Mouse (Mus musculus): ENCODE measurements around the gene Fam131b.

Gene Fam131b

GRCm38 (mm10) chr6:42326509-42326908 lies 2.1 kb upstream of the Fam131b start:
- DNase-seq = no peak

GRCm38 (mm10) chr6:42325268-42325609 lies 796 bp upstream of the Fam131b start:
- DNase-seq = peak; percentile 91 to 95

- peak; percentile 74 to 75 for DNase-seq
Observed at GRCm38 (mm10) chr6:42324067-42324481, 369 bp downstream of the Fam131b start.

GRCm38 (mm10) chr6:42323371-42324066 lies 924 bp downstream of the Fam131b start:
- peak; percentile 65 to 66 for DNase-seq

GRCm38 (mm10) chr6:42318293-42318692 lies 6.2 kb downstream of the Fam131b start:
- no peak for DNase-seq

- no peak for DNase-seq
Observed at GRCm38 (mm10) chr6:42310427-42311053, 13.9 kb downstream of the Fam131b start.

- peak; percentile 66 for DNase-seq
Observed at GRCm38 (mm10) chr6:42309816-42310378, 14.5 kb downstream of the Fam131b start.

- no peak for DNase-seq
Observed at GRCm38 (mm10) chr6:42299362-42299761, 25.1 kb downstream of the Fam131b start.

- DNase-seq = no peak
Observed at GRCm38 (mm10) chr6:42295549-42296094, 28.8 kb downstream of the Fam131b start.

GRCm38 (mm10) chr6:42293327-42293726 lies 31.1 kb downstream of the Fam131b start:
- no peak for DNase-seq

- no peak for DNase-seq
Observed at GRCm38 (mm10) chr6:42287562-42287961, 36.9 kb downstream of the Fam131b start.

- DNase-seq = no peak
Observed at GRCm38 (mm10) chr6:42286448-42286847, 38.0 kb downstream of the Fam131b start, which contains the start of gene Clcn1. TSS of gene Clcn1 (plus strand) at chr6:42286685.

GRCm38 (mm10) chr6:42282865-42283528 lies 41.4 kb downstream of the Fam131b start:
- DNase-seq = no peak

GRCm38 (mm10) chr6:42276151-42276550 lies 48.3 kb downstream of the Fam131b start:
- peak in 1 of 2 experiments; percentile 19 for DNase-seq

GRCm38 (mm10) chr6:42270817-42271216 lies 53.6 kb downstream of the Fam131b start:
- no peak for DNase-seq

- DNase-seq = peak; percentile 29 to 34
Observed at GRCm38 (mm10) chr6:42265391-42266330, 58.8 kb downstream of the Fam131b start.

Data from cerebellum, postnatal 10 days (tissue).